Mouse (Mus musculus): ENCODE measurements around the gene Dkk3.

DNA sequence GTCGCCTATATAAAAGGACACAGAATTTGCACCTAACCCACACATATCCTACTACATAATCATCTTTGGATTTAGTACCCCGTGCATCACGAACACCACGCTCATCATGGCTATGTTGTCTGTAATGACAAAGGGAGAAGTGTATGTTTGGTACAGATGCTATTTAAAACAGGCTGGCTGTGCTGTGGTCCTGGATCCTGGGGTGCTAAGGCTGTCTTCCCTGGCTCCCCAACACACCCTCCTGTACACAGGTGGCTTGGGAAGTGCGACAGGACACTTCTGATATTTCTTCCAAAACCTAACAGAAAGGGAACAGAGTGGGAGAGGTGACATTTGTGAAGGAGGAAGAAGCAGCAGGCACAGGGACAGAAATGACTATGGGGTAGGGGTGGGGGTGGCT is 35.2 kb downstream of the Dkk3 start:
- TF ChIP-seq POLR2A (IDR thresholded peaks at IDR 0.05; ENCODE audit: low read depth, low read length), result no peak
- no peak for TF ChIP-seq CTCF (IDR thresholded peaks at IDR 0.05; ENCODE audit: extremely low read depth, insufficient read length, insufficient replicate concordance, low read depth, low read length)

All from small intestine, adult 2 months (tissue).